Mouse (Mus musculus) lung, embryonic 14.5 days (tissue): ENCODE measurements around the gene Lrpprc. TPM values are rescaled to one million over a fixed set of nuclear protein-coding genes. Genes with fewer than 3 reads are reported as not detected.
A peak's percentile ranks its signal among the peaks of the same experiment; 100 is the strongest.

Experiments used
- ATAC-seq: fragments of 200-750 bp; cut with Nextera tagmentation; 2 replicates; pipeline ENCODE4 v1.8.0; 2017; ENCODE audit warnings: mild to moderate bottlenecking, moderate TSS enrichment, moderate library complexity; ENCODE audit not compliant: insufficient read depth
- DNase-seq: peaks from one replicate; pipeline ENCODE4 v3.0.0-alpha.2; 2015
- H3K27ac ChIP-seq: fragments of 300-500 bp; sonication (generic); 2 replicates; pipeline ENCODE4 v1.5.1; 2014; ENCODE audit warnings: low read depth, mild to moderate bottlenecking, moderate library complexity
- H3K27me3 ChIP-seq: fragments of 300-500 bp; sonication (generic); 2 replicates; pipeline ENCODE4 v1.6.1; 2014; ENCODE audit warnings: low read length, control low read depth; ENCODE audit not compliant: insufficient read depth
- H3K36me3 ChIP-seq: fragments of 300-500 bp; sonication (generic); 2 replicates; pipeline ENCODE4 v1.6.1; 2014; ENCODE audit warnings: control low read depth; ENCODE audit not compliant: insufficient read depth
- H3K4me1 ChIP-seq: fragments of 300-500 bp; sonication (generic); 2 replicates; pipeline ENCODE4 v1.6.1; 2014; ENCODE audit warnings: antibody characterized with exemption, control low read depth; ENCODE audit not compliant: insufficient read depth
- H3K4me2 ChIP-seq: fragments of 300-500 bp; sonication (generic); 2 replicates; pipeline ENCODE4 v1.6.1; 2014; ENCODE audit warnings: mild to moderate bottlenecking
- H3K4me3 ChIP-seq: fragments of 300-500 bp; sonication (generic); 2 replicates; pipeline ENCODE4 v1.5.1; 2014; ENCODE audit warnings: low read depth, low read length
- H3K9ac ChIP-seq: fragments of 300-500 bp; sonication (generic); 2 replicates; pipeline ENCODE4 v1.6.1; 2014
- H3K9me3 ChIP-seq: fragments of 300-500 bp; sonication (generic); 2 replicates; pipeline ENCODE4 v1.6.1; 2016; ENCODE audit warnings: low read depth, low read length, control low read depth
- CTCF ChIP-seq: IDR thresholded peaks from 2 replicates; pipeline ENCODE4 v1.5.1; 2016; ENCODE audit warnings: antibody characterized with exemption, low read depth
- WGBS: fragments of 180-500 bp; shearing (Covaris S2); extraction: QIAGEN DNeasy Blood & Tissue Kit; methylation state at CpG from one replicate; pipeline ENCODE4 v1.1.7; 2014; 5-methylcytosine and 5-hydroxymethylcytosine counted together
- polyA plus RNA-seq: library from polyadenylated mRNA; unstranded; fragments of >200 nt; fragmentation: Nextera tagmentation; extraction: Ambion mirVana; gene quantifications from 2 replicates; pipeline ENCODE4 v1.2.1, GENCODE M21; 2014

Lrpprc gene
- polyA plus RNA-seq, 1 experiment from 2014 or later, result 48.6 TPM

GRCm38 (mm10) chr17:84657422-84657732 is 133.2 kb downstream of the Lrpprc start:
- H3K4me2 ChIP-seq, result no peak overlapping the region
- no peaks in the 10 kb centered on the region for H3K4me1 ChIP-seq
- H3K9ac ChIP-seq, result no peak overlapping the region
- no peaks in the 10 kb centered on the region for H3K36me3 ChIP-seq
- H3K27ac ChIP-seq, result no peak overlapping the region
- ATAC-seq, result peak; percentile 61
- H3K9me3 ChIP-seq, result no peaks in the 10 kb centered on the region
- no peak for DNase-seq
- no peaks in the 10 kb centered on the region for H3K27me3 ChIP-seq
- no peak for TF ChIP-seq CTCF
- H3K4me3 ChIP-seq, result no peak overlapping the region
- WGBS, result 34% methylated on average over 3 of the region's 3 CpGs

GRCm38 (mm10) chr17:84656653-84657421 is 133.8 kb downstream of the Lrpprc start:
- Histone ChIP-seq H3K27me3 (no peaks in the 10 kb centered on the region), H3K4me3 (no peak overlapping the region), H3K4me2 (no peak overlapping the region), H3K9me3 (no peaks in the 10 kb centered on the region), H3K4me1 (no peaks in the 10 kb centered on the region), H3K9ac (no peak overlapping the region), H3K36me3 (no peaks in the 10 kb centered on the region), H3K27ac (no peak overlapping the region)
- no peak for TF ChIP-seq CTCF
- WGBS, result 52% methylated on average over 19 of the region's 19 CpGs
- DNase-seq, result no peak
- no peak for ATAC-seq

GRCm38 (mm10) chr17:84656205-84656604 is 134.4 kb downstream of the Lrpprc start:
- Histone ChIP-seq H3K27ac (no peak overlapping the region), H3K36me3 (no peaks in the 10 kb centered on the region), H3K27me3 (no peaks in the 10 kb centered on the region), H3K4me3 (no peak overlapping the region), H3K9me3 (no peaks in the 10 kb centered on the region), H3K9ac (no peak overlapping the region), H3K4me2 (no peak overlapping the region), H3K4me1 (no peaks in the 10 kb centered on the region)
- WGBS, result 64% methylated on average over 5 of the region's 5 CpGs
- DNase-seq, result no peak
- TF ChIP-seq CTCF, result no peak
- no peak for ATAC-seq

Other genes starting within 250 kb of the Lrpprc start
- gene Dync2li1, start 164.3 kb downstream of the Lrpprc start, polyA plus RNA-seq, result 33.8 and 36.5 TPM in 2 replicates
- 0.05 and 0.11 TPM in 2 replicates for gene Abcg8, start 114.5 kb downstream of the Lrpprc start, polyA plus RNA-seq
- gene Abcg5, start 107.8 kb downstream of the Lrpprc start, polyA plus RNA-seq, result 0.57 and 0.70 TPM in 2 replicates
- gene Ppm1b, start 166.0 kb upstream of the Lrpprc start, polyA plus RNA-seq, result 61.5 and 68.2 TPM in 2 replicates
- gene Slc3a1, start 237.6 kb upstream of the Lrpprc start, polyA plus RNA-seq, result 0.15 and 0.18 TPM in 2 replicates